Mouse (Mus musculus): ENCODE measurements around the gene Alkbh5.

Alkbh5 gene

DNA sequence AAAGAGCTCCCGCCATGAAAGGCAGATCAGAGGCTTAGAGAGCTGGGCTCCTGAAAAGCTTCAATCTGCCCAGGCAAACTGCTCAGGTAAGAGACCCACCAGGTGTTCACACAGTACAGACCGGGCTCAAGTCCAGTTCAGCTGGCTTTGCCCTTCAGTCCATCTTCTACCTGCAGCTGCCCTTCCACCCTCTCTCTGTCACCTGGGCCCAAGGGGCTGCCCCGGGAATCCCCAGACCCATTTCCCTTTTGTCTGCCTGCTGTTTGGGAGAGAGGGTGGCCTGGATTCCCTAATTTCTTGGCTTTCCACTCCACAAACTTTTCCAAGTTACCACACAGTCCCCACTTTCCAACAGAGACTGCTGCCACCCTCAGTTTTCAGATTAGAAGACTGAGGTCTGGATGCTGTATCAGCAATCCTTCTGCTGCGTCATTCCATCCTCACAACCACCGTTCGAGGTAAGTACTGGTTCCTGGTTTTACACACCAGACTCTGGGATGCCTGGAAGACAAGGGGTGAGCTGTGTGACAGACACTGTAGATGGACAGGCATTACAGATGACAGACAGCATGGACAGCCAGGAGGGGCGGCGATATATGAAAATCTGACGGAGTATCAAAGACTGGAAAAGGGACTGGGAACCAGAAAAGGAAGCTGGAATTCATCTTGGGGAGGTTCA, at the start of gene Alkbh5:
Gene Alkbh5 (plus strand): TSS at position 202 of the 679 bp plus-strand sequence.
- peak; percentile 46 to 55 for DNase-seq (ENCODE audit: low spot score in 2 of 2)

DNA sequence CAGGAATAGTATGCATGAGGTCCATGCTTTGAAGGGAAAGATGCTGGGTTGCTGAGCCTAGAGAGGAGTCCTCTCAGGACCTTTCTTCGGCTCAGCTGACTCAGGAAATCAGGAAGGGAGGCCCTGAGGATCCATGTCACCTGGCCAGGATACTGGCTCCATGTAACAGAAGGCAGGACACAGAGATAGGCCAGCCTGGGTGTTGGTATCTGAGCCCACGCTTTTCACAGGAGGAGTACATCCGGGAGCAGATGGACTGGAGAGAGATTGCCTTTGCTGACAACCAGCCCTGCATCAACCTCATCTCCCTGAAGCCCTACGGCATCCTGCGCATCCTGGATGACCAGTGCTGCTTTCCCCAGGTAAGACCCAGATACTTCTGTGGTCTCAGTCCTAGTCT, 43.5 kb upstream of the Alkbh5 start:
- DNase-seq (ENCODE audit: low spot score in 2 of 2), result no peak

GRCm38 (mm10) chr11:60495692-60496091, 40.5 kb upstream of the Alkbh5 start:
- DNase-seq (ENCODE audit: low spot score in 2 of 2), result no peak

GRCm38 (mm10) chr11:60507281-60507680, 28.9 kb upstream of the Alkbh5 start:
- DNase-seq (ENCODE audit: low spot score in 2 of 2), result no peak

DNA sequence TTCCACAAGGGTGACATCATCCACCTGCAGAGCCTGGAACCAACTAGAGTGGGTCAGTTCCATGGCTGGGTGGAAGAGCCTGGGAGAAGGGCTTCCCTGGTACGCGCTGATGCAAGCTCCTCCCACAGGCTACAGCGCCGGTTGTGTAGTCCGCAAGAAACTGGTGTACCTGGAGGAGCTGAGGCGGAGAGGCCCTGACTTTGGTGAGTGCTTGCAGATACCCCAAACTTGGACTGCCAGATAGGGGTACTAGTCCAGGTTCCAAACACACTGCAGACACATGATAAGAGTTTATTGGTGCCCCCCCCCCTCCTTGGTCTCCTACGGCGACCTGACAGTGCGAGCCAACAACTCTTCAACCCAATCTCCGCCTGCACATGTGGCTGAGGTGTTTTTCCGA, 27.2 kb upstream of the Alkbh5 start:
- DNase-seq (ENCODE audit: low spot score in 2 of 2), result no peak

GRCm38 (mm10) chr11:60509500-60509899, 26.7 kb upstream of the Alkbh5 start:
- no peak for DNase-seq (ENCODE audit: low spot score in 2 of 2)

- no peak for DNase-seq (ENCODE audit: low spot score in 2 of 2)
These were observed 24.3 kb upstream of the Alkbh5 start for GRCm38 (mm10) chr11:60511893-60512292.

DNA sequence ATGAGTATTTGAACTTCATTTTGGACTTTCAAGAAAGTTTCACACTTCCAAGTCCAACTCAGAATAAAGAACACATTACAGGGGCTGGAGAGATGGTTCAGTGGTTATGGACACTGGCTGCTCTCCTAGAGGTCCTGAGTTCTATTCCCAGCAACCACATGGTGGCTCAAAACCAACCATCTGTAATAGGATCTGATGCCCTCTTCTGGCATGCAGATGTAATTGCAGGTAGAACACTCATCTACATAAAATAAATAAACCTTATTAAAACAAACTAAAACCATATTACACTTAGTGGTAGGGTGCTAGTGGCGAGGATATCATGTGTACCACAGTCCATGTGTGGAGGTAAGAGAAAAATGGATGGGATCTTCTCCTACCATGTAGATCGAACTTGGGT, 23.7 kb upstream of the Alkbh5 start:
- DNase-seq (ENCODE audit: low spot score in 2 of 2), result no peak

GRCm38 (mm10) chr11:60514941-60515340, 21.2 kb upstream of the Alkbh5 start:
- no peak for DNase-seq (ENCODE audit: low spot score in 2 of 2)

DNA sequence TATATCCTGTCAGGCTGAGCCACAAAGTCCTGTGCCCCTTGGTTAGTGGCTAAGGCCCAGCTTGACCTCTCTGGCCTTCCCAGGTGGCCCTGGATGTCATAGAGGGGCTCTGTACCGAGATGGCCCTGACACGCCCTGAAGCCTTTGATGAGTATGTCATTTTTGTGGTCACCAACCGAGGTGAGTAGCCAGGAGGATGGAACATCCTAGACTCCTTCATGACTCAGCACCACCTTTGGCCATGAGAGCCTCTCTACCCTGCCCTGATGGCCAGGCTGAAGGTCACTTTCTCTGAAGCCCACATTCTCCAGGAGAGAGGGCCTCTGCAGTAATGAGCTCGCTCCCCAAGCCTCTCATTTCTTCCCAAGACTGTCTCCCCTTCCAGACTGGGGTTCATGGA, 17.9 kb upstream of the Alkbh5 start:
- no peak for DNase-seq (ENCODE audit: low spot score in 2 of 2)

- DNase-seq (ENCODE audit: low spot score in 2 of 2), result no peak
These were observed 14.2 kb upstream of the Alkbh5 start for GRCm38 (mm10) chr11:60522027-60522426.

GRCm38 (mm10) chr11:60522661-60523365, 13.4 kb upstream of the Alkbh5 start:
- DNase-seq (ENCODE audit: low spot score in 2 of 2), result no peak

DNA sequence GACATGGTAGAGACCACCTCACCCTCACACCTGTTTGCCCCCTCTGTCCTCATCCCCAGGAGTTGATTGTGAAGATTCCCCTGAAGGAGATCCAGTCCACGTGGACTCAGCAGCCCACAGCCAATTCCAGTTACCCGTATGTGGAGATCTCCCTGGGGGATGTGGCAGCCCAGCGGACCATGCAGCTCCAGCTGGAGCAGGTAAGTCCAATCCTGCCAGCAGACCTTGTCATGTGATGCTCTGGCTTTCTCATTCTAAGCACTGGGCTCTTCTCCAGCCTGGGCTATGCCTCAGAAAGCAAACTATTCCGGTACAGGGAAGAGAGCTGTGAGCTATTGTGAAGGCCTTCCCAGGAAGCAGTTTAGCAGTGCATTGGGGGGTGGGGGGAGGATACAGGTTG, 9.7 kb upstream of the Alkbh5 start:
- DNase-seq (ENCODE audit: low spot score in 2 of 2), result peak in 1 of 2 experiments; percentile 31

- no peak for DNase-seq (ENCODE audit: low spot score in 2 of 2)
These were observed 505 bp upstream of the Alkbh5 start for GRCm38 (mm10) chr11:60535676-60536075.

- DNase-seq (ENCODE audit: low spot score in 2 of 2), result peak; percentile 93 to 95
These were observed 782 bp downstream of the Alkbh5 start for GRCm38 (mm10) chr11:60536859-60537467.

- peak; percentile 98 to 99 for DNase-seq (ENCODE audit: low spot score in 2 of 2)
These were observed 1.5 kb downstream of the Alkbh5 start for GRCm38 (mm10) chr11:60537468-60538347.

GRCm38 (mm10) chr11:60538371-60539281, 2.4 kb downstream of the Alkbh5 start:
- peak; percentile 43 to 57 for DNase-seq (ENCODE audit: low spot score in 2 of 2)

GRCm38 (mm10) chr11:60539540-60539939, 3.4 kb downstream of the Alkbh5 start:
- DNase-seq (ENCODE audit: low spot score in 2 of 2), result no peak

- DNase-seq (ENCODE audit: low spot score in 2 of 2), result peak; percentile 25 to 41
These were observed 3.9 kb downstream of the Alkbh5 start for GRCm38 (mm10) chr11:60540002-60540610.

GRCm38 (mm10) chr11:60540761-60541160, 4.6 kb downstream of the Alkbh5 start:
- no peak for DNase-seq (ENCODE audit: low spot score in 2 of 2)

Measured in right cerebral cortex, postnatal 10 days (tissue).